Mouse (Mus musculus) embryo, embryonic 9.5 days (tissue): ENCODE measurements at regions not wholly inside any gene's neighbourhood (a gene's known extent, or its start where the extent isn't known, plus 50 kb on each side); places are given as distances from the start of the nearest gene placed in this dataset.
"Not testable (repeated sequence)": the region's sequence is repeated elsewhere in the genome, so short reads cannot be mapped to it uniquely, and the experiment has no call there.

Experiments used
- DNase-seq: peaks from one replicate; pipeline ENCODE4 v3.0.0-alpha.2; 2017; ENCODE audit errors: extremely low spot score

DNA sequence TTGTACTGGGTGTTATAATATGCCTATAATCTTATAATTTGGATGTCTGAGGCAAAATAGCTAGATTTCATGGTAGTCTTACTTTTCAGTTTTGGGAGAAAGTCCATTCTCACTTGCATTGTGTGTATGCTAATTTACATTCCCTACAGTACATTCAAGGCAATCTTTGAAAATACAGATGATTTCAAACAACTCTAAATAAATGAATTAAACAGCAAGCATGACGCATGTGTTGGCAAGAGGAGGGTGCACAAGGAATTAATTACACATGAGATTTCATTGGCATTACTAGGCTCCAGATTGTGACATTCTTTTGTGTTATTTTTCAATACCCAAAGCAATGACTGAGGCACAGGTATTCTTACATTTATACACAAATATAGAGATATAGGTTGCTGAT lies 495.2 kb upstream of the Cypt12 start:
- DNase-seq = no peak

DNA sequence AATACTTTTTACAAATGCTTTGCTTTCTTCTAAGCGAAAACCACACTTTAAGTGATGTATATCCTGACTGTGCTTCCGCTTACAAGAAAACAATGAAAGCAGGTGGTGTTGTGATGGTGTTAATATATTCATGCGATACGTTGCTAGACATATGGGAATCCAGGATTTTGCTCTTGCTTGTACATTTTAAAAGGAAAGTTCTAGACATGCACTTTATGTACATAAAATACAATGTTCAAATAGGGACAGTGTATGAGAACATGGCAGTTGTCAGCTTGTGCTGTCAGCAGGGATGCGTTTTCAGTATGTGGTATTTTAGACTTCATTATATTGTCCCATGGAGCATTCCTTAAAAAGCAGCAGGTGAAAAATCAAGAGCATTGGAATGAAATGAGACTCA lies 487.7 kb upstream of the Cypt12 start:
- DNase-seq = no peak

DNA sequence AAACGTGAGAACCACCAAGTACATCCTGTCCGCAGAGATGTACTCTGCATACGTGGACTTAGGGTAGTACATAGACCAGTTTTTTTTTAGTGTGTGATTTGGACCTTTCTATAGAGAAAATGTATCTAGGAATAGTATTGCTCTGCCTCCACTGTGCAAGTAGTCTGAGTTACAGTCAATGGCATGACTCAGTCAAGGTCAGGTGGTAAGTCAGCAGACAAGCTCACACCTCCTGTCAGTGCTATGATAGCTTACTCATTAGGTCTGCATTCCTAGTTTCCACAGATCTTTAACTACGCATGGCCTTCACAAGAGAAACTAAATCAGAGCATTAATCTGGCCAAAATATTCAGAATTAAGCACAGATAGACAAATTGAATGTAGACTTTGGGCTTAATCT lies 486.8 kb upstream of the Cypt12 start:
- no peak for DNase-seq

DNA sequence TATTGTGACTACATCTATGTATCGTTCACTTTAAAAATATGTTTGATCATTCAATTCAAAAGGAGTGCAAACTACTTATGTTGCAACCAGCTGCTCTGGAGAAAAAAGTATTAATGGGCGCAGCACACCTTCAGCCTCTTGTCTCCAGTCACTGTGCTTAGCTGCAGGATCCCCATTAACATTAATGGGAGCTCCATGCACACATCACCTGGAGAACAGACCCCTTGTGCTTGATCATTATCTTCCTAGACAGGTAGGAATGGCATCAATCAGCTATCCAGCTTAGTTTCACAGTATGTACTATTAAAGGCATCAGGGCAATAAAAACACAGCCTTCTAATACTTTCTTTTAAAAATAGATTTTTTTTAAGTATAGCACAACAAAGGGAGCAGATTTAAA lies 474.4 kb upstream of the Cypt12 start:
- DNase-seq = no peak

DNA sequence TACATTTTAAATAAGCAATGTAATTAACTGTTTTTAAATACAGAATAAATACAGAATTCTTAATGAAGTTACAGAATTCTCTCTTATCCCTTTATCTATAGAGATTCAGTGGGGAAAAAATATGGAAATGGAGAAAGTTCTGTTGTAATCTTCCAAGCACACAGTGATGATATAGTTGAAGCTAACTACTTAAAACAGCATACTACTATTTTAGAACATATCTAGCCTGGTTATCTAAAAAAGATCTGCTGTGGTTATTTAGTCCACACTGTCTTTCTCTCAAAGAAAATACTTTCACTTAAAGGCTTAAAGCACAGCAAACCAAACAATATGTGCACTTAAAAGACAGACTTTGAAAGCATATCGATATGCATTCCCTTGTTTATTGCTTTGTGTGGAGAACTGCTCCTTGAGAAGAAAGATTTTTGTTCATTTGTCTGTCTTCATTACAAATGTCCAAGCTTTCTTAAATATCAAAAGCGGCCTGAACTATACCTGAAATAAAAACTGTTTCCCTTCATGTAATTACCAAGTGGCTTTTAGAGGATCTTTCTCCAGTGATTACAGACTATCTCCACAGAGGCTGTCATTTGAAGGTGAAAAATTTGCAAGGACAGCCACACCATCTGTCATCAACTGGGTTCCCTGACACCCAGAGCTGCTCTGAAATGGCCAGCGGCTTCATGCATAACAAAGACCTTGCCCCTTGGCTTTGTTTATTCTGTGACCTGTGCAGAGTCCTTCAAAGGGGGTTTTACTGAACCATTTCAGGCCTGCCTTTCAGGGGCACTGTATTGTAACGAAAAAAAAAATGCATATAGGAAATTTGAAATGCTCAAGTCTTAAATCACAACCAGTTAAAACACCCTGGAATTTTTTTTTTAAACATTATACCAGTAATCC lies 458.7 kb upstream of the Cypt12 start:
- DNase-seq = peak; percentile 60

DNA sequence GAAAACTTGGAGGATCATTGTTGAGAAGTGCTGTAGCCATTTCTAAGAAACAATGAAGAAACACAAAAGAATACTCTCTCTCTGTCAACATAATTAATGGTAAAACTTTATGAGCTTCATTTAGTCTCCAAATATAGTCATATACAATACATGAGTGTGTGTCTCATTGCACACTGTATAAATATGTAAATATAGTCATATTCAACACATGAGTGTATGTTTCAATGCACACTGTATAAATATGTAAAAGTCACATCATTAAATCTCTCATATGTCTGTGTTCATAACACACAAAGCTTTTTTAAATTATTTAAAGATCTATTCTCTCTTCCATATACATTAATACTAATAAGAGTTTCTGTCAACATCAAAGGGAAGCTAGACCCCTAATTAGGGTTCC lies 457.6 kb upstream of the Cypt12 start:
- no peak for DNase-seq

DNA sequence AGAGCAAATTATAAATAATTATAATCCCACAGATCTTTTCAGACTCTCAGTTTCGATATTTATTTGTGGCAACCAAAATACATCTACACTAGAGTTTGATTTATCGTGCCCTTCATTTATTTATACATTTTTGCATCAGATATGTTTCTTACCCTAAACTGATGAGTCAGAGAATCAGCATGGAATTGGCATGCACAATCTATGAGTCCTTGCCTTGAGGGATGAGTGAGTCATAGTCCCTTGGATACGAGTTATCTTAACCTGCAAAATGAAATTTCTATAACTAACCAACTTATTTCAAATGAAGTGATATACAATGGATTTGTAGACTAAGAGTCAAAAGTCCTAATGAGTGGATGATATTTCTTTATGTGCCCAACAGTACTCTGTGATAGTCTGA lies 449.9 kb upstream of the Cypt12 start:
- DNase-seq = no peak

DNA sequence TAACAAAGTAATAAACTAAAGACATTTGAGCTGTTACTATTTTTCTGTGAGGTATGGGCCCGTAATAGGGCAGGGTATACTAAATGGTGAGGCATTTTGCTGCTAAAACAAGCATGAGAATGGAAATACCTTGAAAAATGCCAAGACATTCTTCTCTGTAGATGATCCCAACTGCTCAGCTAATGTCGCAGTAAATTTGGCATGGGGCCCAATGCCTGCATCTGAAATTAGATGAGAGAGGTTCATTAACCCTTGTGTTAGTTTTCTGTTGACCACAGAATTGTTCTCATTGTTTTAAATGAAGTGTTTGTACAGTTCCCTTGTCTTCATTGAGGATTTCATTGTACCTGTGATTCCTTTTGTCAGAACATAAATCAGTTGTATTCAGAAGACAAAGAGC lies 446.7 kb upstream of the Cypt12 start:
- no peak for DNase-seq

DNA sequence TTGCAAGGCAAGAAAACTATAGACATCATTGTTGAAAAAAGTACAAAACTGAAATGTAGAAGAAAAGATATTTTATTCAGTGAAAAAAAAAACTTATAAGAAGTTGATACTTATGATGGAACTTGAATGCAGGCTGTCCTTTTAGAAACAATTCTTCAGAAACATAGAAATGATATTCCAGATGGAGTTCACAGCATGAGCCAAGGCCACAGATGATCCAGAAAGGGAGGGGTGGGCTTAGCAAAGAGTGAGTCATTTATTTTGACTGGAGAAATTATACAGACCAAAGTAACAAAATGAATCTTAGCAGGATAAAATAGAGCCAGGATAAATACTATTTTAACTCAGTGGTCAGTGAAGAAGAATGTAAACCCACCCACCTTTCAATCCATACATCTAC lies 406.9 kb upstream of the Cypt12 start:
- DNase-seq = no peak

DNA sequence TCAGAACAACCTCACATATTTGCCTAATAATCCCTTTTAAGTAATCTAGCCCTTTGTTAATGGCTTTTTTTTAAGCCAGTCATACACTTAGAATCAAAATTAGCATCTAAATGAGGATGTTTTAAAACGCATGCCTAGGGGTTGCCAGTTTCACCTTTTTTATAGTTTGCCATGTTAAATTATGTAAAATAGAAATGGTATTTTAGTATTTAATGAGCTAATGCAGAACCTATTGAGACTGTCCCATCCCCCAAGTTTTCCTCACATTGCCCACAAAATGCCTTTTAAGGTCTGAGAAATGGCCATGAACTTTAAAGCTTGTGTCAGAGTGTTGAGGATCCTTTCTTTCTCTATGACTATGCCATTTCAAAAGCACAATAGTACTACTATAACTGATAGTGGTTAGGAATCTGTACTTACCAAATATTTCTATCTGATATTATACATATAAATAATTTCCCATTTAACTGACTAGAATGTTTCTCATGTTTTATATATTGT lies 400.6 kb upstream of the Cypt12 start:
- no peak for DNase-seq

DNA sequence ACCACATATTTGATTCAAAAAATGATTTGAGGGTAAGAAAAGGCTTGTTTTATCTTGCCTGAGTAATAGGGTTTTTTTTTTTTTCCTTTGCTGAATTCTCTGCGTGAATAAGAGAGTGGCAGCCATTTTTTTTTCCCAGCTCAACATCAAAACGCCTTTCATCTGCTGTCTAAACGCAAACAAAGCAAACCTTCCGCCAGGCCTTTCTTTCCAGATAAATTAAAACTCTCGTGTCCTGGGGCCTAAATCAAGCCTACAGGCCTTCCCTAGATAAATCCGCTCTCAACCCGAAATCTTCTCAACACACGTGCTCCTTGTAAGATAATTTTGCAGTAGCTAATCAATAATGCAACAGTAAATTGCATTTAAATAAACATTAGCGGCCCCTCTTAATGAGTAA lies 365.7 kb upstream of the Cypt12 start:
- DNase-seq = no peak

DNA sequence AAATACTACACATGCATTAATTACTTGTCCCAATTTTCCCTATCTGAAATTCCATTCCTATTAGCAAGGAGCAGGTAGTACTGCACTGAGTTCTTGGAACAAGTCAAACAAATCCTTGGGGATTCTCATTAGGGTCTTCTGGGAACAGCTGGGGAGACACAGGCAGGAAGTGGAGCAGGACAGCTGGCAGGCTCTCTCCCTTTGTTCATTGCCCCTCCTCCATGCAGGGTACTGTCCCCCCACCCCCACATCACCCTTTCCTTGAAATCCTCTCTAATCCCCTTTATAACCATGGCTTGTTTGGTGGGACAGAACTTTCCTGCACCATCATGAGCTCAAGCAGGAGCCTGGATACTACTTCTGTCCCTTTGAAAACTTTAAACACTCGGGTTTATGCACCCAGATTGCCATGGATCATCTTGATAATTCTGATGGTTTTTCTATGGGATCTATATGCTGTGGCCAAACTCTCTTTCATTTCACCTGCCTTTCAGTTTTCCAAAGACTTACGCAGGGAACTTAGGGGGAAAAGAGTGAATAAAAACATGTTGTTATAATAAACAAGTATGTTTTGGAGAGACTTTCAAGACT lies 358.2 kb upstream of the Cypt12 start:
- DNase-seq = peak; percentile 17

DNA sequence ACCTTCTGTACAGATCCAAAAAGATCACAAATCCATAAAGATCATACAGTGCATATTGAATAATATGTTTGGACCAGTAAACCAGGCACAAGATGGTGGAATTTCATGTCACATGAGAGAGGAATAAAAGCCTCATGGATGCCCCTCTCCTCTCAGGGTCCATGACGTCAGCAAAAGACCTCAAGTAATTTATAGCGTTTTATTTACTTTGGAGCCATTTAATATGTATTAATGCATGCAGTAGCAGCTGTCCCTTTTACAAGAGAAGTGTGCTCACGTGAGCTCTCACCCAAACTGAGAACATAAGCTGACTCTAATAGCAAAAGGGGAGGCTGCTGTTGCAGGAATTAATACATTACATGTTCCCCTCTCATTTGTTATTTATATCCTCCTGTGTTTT lies 355.7 kb upstream of the Cypt12 start:
- DNase-seq = no peak

DNA sequence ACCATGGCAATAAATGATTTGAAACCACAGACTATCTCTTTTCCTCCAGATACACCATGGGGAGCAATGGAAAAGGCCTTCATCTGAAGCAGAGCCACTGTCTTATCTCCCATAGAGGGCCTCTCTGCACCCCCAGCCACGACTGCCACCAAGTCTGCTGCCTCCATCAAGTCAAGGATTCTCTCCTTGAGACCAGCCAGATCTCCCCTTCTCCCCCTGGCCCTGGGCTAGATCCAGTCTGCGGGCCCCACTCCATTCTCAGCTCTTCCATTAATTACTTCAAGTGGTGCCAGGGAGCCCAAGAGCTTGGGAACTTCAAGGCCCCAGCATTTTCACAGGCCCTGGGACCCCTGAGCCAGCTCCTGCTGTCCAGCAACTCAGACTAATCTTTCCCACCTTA lies 351.8 kb upstream of the Cypt12 start:
- DNase-seq = no peak

DNA sequence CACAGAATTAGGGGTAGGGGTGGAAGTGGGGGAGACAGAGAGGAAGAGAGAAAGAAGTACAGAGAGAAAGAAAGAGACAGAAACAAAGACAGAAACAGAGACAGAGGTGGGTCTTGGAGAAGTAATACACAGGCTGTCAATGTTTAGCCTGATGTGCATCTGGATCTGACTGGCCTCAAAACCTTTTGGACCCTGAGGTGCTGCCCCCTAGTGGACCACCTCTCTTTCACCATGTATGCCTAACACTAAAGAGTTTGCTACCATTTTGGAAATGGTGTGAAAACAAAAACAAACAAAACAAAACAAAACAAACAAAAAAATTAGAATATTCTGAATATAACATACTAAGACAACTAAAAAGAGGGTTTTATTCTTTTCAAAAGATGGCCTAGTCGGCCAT lies 334.7 kb upstream of the Cypt12 start:
- DNase-seq = no peak

DNA sequence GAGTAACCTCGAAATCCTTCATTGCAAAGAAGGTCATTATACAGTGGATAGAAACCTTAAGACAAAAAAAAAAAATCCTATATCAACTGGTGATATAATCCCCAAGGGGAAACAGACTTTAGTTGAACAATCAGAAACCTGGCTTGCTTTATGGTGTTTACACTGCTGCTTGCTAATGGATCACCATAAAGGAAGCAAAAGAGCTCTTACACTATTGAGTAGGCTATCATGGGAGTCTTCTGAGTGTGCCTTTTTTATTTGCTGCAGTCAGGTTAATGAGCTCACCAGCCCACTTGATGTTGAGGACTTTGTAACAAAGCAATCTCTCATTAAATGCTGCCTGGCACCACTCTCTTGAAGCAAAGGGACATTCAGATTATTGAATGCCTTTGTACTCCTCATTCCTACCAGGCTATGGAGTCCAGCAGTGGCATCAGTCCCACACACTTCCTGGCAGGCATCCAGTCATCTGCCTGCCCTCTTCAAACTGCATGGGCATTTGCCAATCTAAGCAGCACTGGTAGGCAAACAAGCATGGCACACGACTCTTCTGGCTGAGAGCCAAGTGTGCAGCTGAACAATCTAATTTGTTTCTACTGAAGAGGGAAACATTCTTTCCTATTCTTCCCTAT lies 331.7 kb upstream of the Cypt12 start:
- no peak for DNase-seq

DNA sequence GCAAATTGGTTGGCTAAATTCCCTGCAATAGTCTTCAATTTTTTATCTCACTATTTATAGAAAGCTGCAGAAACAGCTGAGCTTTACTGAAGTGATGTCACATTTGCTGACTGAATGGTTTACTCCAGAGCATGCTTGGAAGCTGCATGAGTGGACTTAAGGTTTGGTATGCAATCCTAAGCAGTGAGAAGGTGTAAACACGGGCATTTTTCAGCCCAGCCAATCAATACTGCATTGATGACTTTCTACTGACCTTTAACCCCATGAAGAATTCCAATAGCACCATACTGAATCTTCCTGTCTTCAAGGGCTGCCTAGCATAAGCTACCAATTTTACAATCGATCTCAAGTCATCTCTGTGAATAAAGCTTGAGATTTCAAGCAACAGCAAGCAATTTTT lies 328.7 kb upstream of the Cypt12 start:
- DNase-seq = no peak

DNA sequence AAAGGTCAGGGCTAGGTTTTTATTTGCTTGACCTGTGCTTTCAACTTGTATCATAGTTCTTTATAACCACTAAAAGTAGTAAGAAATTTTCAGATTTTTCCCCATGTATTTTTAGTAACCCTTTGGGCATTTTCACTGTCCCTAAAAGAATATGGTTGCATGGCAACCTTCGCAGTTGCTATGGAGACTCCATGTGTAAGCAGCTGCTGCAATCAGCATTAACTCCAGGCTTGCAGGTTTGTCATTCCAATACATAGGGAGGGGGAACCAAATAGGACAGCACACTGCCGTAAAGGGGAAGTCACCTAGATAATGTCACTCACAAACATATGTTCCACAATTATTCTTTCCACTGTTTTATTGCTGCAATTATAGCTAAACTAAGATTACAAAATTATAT lies 328.3 kb upstream of the Cypt12 start:
- DNase-seq = peak; percentile 7

DNA sequence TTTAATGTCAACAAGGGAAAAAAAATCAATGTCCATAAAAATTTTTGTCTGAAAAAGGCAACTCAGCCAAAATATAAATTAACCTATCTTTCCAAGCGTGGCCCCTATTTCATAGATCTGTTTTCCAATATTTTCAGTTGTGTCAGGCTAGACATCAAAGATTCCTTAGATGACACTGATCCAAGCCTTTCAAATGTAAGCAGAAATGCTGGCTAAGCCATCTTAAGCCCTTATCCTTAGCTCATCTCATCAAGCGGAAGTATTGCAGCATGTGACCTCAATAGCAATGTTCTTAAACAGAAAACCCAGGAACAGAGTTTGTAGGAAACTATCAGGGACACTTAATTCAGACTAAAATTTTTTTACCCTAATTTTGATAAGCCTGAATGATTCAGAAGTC lies 327.8 kb upstream of the Cypt12 start:
- DNase-seq = no peak

DNA sequence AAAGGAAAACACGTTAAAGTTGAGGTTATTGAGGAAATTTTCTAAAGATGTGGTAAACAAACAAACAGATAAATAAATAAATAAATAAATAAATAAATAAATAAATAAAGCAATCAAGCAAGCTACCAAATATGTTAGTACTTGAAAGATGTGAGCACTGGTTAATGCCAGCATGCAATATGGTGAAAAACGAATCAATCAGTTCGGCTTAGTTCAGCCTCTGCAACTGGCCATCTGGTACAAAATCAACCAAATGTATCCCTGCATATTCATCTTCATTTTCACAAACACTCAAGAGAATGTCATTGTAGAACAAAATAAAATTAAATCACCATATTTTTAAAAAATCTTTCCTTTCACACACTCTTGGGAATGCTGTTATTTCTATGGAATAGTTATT lies 315.7 kb upstream of the Cypt12 start:
- DNase-seq = no peak

DNA sequence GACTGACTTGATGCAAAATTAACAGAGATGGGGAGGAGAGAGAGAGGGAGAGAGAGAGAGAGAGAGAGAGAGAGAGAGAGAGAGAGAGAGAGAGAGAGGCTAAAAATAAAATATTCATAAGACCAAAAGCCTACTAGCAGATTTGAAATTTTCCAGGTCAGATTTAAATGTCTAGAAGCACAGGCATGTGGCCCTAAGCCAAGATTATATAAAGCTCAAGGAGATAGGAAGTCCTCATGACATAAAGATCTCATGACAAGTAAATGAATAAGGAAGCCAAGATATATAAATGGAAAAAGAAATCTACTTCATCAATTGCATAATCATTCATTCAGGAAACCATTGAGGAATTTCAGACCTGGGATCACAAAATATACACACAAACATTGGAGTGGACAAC lies 311.9 kb upstream of the Cypt12 start:
- no peak for DNase-seq

DNA sequence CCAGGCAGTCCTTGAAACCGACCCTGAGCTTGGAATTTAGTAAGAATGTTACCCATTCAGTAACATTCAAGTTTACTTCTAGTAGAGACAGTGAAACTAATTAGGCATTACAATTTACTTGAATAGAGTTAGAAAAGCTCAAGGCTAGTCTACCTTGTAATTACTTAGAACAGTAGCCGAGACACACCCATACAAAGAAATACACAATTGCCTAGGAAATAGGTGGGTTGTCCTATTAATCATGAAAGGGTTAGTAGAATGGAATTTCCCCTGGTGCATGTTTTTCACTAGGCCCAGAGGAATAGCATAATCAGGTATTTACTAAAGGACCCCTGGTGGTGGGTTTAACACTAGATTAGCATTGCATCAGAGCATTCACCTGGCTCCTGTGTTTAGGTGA lies 288.2 kb upstream of the Cypt12 start:
- not testable (repeated sequence) for DNase-seq

DNA sequence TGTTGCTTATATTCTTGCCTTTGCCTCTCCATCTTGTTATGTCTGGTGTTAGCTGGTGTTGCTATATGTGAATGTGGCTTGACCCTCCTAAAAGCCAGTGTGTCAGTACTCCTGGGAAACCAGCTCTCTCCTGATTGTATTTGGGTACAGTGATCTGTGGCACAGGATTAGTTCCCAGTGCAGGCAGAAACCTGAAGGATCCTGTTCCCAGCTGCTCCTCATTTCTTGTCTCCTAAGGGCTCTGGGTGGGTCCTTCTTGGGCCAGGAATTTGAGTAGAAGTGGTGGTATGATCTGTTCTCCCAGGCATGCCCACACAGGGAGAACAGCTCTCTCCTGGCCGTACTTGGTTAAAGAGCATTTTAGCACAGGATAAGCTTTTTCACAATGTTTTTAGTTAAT lies 286.2 kb upstream of the Cypt12 start:
- no peak for DNase-seq
